Mouse (Mus musculus) heart, adult 18-20 months (tissue): ENCODE measurements at regions not wholly inside any gene's neighbourhood (a gene's known extent, or its start where the extent isn't known, plus 50 kb on each side); places are given as distances from the start of the nearest gene placed in this dataset.

ENCODE experiments used
- DNase-seq, 2 experiments: peaks; one replicate each; pipeline ENCODE4 v3.0.0; 2021 to 2022; ENCODE audit warnings: mixed read lengths in 1 of 2

GRCm38 (mm10) chr6:53134410-53134809 is 66.0 kb upstream of the Jazf1 start:
- DNase-seq = no peak

GRCm38 (mm10) chr6:53130717-53131330 is 62.4 kb upstream of the Jazf1 start:
- DNase-seq = no peak

DNA sequence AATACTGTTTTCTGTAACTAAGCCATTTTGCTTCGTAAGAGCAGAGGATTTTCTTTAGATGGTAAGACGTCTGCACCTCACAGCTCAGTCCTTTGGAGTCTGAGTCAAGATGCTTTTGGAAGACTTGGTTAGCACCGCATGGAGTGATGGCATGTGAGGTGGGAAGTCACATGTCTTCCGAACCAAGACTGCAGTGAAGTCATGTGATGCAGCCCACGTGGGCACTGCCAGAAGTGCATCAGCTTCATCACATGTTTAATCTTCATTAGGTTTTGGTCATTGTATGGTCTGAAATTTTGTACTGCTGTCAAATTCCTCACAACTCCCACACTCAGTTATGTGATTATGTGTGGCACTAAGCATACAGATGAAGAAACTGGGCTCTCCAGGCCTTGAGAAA is 58.3 kb upstream of the Jazf1 start:
- DNase-seq = no peak

- DNase-seq = no peak
Measured at GRCm38 (mm10) chr6:53124800-53125450, 56.5 kb upstream of the Jazf1 start.

- DNase-seq = no peak
Measured at GRCm38 (mm10) chr6:53120385-53120784, 52.0 kb upstream of the Jazf1 start.
